Mouse (Mus musculus) heart, embryonic 16.5 days (tissue): Measurements from ENCODE around the gene Cenps. TPM values are rescaled to one million over a fixed set of nuclear protein-coding genes. Genes with fewer than 3 reads are reported as not detected.
"Not testable (repeated sequence)": the region's sequence is repeated elsewhere in the genome, so short reads cannot be mapped to it uniquely, and the experiment has no call there.

Experiments
- ATAC-seq: fragments of 200-750 bp; cut with Nextera tagmentation; replicated peaks from 2 replicates; pipeline ENCODE4 v1.8.0; 2017; ENCODE audit warnings: moderate number of reproducible peaks; ENCODE audit not compliant: insufficient read depth, low FRiP score; ENCODE audit errors: extremely low read depth
- H3K27ac ChIP-seq: fragments of 300-500 bp; sonication (generic); 2 replicates; pipeline ENCODE4 v1.5.1; 2014; ENCODE audit warnings: mild to moderate bottlenecking, low read length, control low read depth, moderate library complexity
- H3K27me3 ChIP-seq: fragments of 300-500 bp; sonication (generic); 2 replicates; pipeline ENCODE4 v1.6.1; 2014; ENCODE audit warnings: low read length, mixed read lengths; ENCODE audit not compliant: control insufficient read depth, insufficient read depth
- H3K36me3 ChIP-seq: fragments of 300-500 bp; sonication (generic); 2 replicates; pipeline ENCODE4 v1.6.1; 2014; ENCODE audit not compliant: control insufficient read depth, insufficient read depth
- H3K4me1 ChIP-seq: fragments of 300-500 bp; sonication (generic); 2 replicates; pipeline ENCODE4 v1.6.1; 2014; ENCODE audit warnings: low read length, mixed read lengths; ENCODE audit not compliant: control insufficient read depth, insufficient read depth
- H3K4me2 ChIP-seq: fragments of 300-500 bp; sonication (generic); 2 replicates; pipeline ENCODE4 v1.6.1; 2014; ENCODE audit warnings: low read depth, mild to moderate bottlenecking, control low read depth, low read length
- H3K4me3 ChIP-seq: fragments of 300-500 bp; sonication (generic); 2 replicates; pipeline ENCODE4 v1.5.1; 2014; ENCODE audit warnings: mild to moderate bottlenecking, control low read depth, low read length
- H3K9ac ChIP-seq: fragments of 300-500 bp; sonication (generic); 2 replicates; pipeline ENCODE4 v1.6.1; 2014; ENCODE audit warnings: low read length, control low read depth
- H3K9me3 ChIP-seq: fragments of 300-500 bp; sonication (generic); replicated peaks from 2 replicates; pipeline ENCODE4 v1.6.1; 2016; ENCODE audit warnings: low read length; ENCODE audit not compliant: control insufficient read depth
- WGBS: fragments of 180-500 bp; shearing (Covaris S2); extraction: QIAGEN DNeasy Blood & Tissue Kit; methylation state at CpG from one replicate; pipeline ENCODE4 v1.1.7; 2014; 5-methylcytosine and 5-hydroxymethylcytosine counted together
- polyA plus RNA-seq: library from polyadenylated mRNA; unstranded; fragments of >200 nt; fragmentation: Nextera tagmentation; extraction: Ambion mirVana; gene quantifications from 2 replicates; pipeline ENCODE4 v1.2.1, GENCODE M21; 2015

Gene Cenps
- polyA plus RNA-seq, 1 experiment from 2014 or later, result 22.8 TPM

DNA sequence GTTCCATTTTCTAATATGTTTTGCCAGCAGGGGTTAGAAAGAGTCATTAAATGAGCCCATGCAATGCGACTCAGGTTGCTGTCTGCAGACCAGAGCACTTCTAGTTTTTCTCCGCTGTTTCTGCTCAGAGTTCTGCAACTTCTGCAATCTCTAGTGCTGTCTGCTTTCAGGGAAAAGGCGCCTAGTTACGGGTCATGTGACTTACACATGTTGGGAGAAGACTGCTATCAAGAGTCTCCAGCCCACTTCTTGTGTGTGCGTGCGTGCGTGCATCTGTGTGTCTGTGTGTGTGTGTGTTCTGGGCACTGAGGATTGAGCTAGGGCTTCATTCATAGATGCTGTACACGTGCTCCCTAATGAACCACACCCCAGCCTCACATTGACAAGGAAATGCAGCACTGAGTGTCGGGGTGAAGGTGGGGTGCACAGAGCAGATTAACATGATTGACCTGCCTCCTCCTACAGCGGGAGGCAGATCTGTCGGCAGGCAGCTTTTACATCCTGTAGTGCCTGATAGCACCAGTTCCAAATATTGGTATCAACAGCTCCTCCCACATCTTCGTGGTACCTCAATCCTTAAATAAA, 17.4 kb downstream of the Cenps start:
- H3K4me2 ChIP-seq, H3K27me3 ChIP-seq, H3K4me3 ChIP-seq, ATAC-seq, H3K36me3 ChIP-seq, H3K27ac ChIP-seq, H3K9ac ChIP-seq, H3K4me1 ChIP-seq, H3K9me3 ChIP-seq: not testable (repeated sequence)
- WGBS, result 79% methylated on average over 12 of the region's 12 CpGs

DNA sequence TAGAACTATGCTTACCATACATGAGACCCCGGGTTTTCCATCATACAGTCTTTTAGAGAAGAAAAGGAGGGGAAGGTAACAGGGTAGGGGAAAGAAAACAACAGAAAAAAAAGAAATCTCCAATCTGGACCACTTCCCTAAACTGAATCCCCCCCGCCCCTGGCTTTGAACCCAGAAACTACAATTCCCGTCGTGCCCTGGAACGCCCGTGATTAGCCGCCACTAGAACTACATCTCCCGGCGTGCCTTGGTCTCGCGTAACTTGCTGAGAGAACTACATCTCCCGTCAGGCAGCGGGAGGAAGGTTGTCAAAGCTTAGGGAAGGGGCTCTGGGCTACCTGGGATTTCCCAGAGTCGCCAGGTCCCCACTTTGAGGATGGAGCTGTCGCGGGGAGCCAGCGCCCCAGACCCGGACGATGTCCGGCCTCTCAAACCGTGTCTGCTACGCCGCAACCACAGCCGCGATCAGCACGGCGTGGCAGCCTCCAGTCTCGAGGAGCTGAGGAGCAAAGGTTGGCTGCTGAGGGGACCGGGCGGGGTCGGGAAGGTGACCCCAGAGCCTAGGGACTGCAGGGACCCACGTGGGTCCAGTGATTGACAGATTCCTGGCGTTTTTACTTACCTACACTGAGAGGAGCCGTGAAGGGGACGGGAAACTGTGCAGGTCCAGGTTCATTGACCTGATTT, 33.4 kb downstream of the Cenps start, which contains the start of gene Dffa:
Gene Dffa, plus strand, starts transcription at position 272 of the 687 bp plus-strand sequence.
- peak; percentile 86 for ATAC-seq
- Histone ChIP-seq H3K27ac (peak within 1 kb of the TSS; percentile 33; the same call in 1 of the 2 replicates), H3K9me3 (no peaks in the 10 kb centered on the region), H3K9ac (peak within 1 kb of the TSS; percentile 83), H3K4me3 (peak within 1 kb of the TSS; percentile 82), H3K36me3 (0 out of 2 replicates have a peak, but pooled peaks cover under 1% of the 10 kb centered on the region), H3K4me2 (peak within 1 kb of the TSS; percentile 95), H3K4me1 (peaks cover 10% of the 10 kb centered on the region), H3K27me3 (no peaks in the 10 kb centered on the region)
- WGBS, result under 1% methylated on average over 35 of the region's 35 CpGs

DNA sequence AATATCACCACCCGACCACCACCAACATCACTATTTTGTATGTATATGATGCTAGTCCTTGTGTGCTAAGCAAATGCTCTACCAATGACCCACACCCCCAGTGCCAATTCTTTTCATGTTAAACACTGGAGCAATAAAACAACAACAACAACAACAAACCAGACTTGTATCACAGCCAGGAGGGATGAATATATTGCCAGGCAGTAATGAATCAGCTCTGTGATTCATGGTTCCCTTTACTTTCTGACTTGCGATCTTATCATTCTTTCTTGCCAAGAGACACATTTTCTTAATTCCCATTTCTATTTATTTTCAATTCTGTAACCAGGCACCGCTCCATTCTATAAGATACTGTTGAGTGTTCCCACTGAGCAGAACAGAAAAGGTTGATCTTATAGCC, 36.0 kb downstream of the Cenps start:
- H3K36me3 ChIP-seq, result no peaks in the 10 kb centered on the region
- no peak overlapping the region for H3K27ac ChIP-seq
- no peak overlapping the region for H3K9ac ChIP-seq
- H3K4me1 ChIP-seq, result peaks cover 19% of the 10 kb centered on the region
- H3K9me3 ChIP-seq, result no peaks in the 10 kb centered on the region
- ATAC-seq, result no peak
- 83% methylated on average over 3 of the region's 3 CpGs for WGBS
- no peak overlapping the region for H3K4me2 ChIP-seq
- H3K4me3 ChIP-seq, result no peak overlapping the region
- H3K27me3 ChIP-seq, result no peaks in the 10 kb centered on the region

DNA sequence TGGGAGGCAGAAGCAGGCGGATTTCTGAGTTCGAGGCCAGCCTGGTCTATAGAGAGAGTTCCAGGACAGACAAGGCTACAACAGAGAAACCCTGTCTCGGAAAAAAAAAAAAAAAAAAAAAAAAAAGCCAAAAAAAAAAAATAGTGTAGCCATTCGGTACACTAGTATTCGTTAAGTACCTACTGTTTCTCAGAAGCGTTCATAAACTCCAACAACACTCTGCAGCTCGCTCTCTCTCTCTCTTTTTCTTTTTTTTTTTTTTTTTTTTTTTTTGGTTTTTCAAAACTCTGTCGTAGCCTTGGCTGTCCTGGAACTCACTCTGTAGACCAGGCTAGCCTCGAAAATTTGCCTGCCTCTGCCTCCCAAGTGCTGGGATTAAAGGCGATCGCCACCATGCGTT, 37.0 kb downstream of the Cenps start:
- not testable (repeated sequence) for H3K27me3 ChIP-seq, H3K9ac ChIP-seq, H3K4me2 ChIP-seq, H3K9me3 ChIP-seq, H3K4me3 ChIP-seq, H3K36me3 ChIP-seq, ATAC-seq, H3K27ac ChIP-seq
- WGBS, result 84% methylated on average over 12 of the region's 12 CpGs
- H3K4me1 ChIP-seq, result peaks cover 19% of the 10 kb centered on the region

DNA sequence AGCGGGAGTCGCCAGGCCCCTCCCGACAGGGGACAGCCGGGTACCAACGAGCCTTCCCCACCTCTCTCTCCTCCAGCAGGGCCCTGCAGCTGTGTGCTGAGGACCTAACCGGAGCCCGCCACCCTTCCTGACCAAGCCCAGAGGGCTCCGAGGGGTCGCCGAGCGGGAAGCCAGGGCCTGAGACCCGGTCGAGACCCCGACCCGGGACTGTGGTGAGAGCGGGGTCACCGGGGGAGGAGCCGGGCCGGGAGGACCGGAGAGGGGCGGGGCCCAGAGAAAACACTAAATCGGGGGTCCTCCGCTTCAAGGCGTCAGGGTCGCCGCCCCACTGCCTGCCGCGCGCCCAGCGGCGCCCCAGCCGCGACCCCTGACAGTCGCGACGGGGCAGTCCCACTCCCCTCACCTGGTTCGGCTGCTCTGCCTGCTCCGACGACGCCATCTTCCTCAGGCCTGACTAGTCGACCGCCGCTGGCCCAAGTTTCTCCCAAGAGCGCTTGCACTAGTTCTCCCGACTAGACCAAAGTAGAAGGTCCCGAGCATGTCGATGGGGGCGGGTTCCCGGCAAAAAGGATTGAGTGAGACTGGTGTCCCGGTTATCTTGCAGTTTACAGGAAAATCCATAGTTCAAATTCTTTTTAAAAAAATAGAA, 37.9 kb downstream of the Cenps start, which contains the start of gene Pex14:
Gene Pex14, minus strand, starts transcription at position 508 of the 649 bp plus-strand sequence.
- Histone ChIP-seq H3K9ac (peak within 1 kb of the TSS; percentile 91), H3K4me2 (peak within 1 kb of the TSS; percentile 95), H3K4me3 (peak within 1 kb of the TSS; percentile 88), H3K4me1 (peaks cover 12% of the 10 kb centered on the region), H3K9me3 (no peaks in the 10 kb centered on the region), H3K36me3 (no peaks in the 10 kb centered on the region), H3K27me3 (no peaks in the 10 kb centered on the region), H3K27ac (peak within 1 kb of the TSS; percentile 53)
- ATAC-seq, result peak; percentile 68
- whole genome bisulfite sequencing, result under 1% methylated on average over 50 of the region's 50 CpGs

DNA sequence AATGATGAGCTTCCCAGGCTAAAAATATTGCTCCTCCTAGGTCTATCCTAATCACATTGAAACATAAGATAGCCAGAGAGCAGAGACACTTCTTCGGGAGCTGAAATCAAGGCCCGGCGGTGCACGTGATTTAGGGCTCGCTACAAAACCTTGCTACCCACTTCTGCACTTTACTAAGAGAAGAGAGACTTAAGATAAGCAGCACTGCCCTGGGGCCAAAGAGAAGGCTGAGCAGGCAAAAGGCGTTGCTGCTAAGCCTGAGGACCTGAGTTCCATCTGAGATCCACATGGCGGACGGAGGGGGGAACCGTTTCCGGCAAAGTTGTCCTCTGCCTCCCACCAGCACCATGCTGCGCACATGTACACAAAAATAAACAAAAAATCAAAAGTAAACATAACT, 38.9 kb downstream of the Cenps start:
- Histone ChIP-seq H3K9ac (peak overlapping the region; percentile 91), H3K27me3 (no peaks in the 10 kb centered on the region), H3K27ac (no peak overlapping the region), H3K4me1 (peaks cover 11% of the 10 kb centered on the region), H3K9me3 (no peaks in the 10 kb centered on the region), H3K4me3 (peak overlapping the region; percentile 88), H3K4me2 (peak overlapping the region; percentile 95), H3K36me3 (no peaks in the 10 kb centered on the region)
- 3% methylated on average over 11 of the region's 11 CpGs for WGBS
- no peak for ATAC-seq

DNA sequence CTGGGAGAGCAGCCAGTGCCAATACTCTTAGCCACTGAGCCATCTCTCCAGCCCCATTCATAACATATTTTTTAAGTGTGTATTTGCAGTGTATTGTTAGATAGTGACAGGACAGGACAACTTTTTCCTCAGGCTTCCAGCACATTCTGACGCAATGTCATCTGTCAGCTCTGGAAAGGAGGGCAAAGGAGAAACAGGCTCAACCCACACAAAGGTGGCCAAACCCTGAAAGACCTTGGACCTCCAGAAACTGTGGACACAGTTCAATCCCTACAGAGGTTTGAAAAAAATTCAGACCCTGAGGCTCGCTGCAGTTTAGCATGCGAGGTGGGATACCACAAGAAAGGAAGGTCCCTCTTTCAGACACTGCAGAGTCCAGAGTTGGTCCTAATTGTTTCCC, 39.5 kb downstream of the Cenps start:
- Histone ChIP-seq H3K27ac (no peak overlapping the region), H3K9ac (peak overlapping the region; percentile 91), H3K4me1 (peaks cover 11% of the 10 kb centered on the region), H3K4me2 (peak overlapping the region; percentile 95), H3K9me3 (no peaks in the 10 kb centered on the region), H3K36me3 (peaks cover 1% of the 10 kb centered on the region), H3K27me3 (no peaks in the 10 kb centered on the region), H3K4me3 (peak overlapping the region; percentile 88)
- WGBS, result 66% methylated on average over 3 of the region's 3 CpGs
- no peak for ATAC-seq

DNA sequence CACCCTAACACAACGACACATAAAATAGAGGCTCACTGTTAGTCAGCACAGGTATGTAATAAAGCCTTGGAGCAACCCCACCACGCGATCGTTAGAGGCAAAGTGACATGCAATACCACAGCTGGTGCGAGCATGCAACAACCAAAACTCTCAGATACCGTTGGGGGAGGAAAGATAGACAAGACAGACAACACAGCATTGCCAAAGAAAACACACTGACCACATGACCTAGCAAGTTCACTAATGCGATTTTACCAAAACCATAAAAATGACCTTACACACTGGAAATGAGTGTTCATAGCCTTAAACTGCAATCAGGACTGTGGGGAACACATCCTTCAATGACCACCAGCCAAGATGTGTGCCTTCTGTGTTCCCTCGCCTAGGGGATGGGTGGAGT, 46.1 kb downstream of the Cenps start:
- no peak overlapping the region for H3K27ac ChIP-seq
- H3K4me2 ChIP-seq, result no peak overlapping the region
- peaks cover 7% of the 10 kb centered on the region for H3K36me3 ChIP-seq
- 62% methylated on average over 8 of the region's 8 CpGs for WGBS
- 0 out of 2 replicates have a peak, but pooled peaks cover 5% of the 10 kb centered on the region for H3K4me1 ChIP-seq
- H3K27me3 ChIP-seq, result no peaks in the 10 kb centered on the region
- no peak overlapping the region for H3K9ac ChIP-seq
- no peaks in the 10 kb centered on the region for H3K9me3 ChIP-seq
- ATAC-seq, result no peak
- H3K4me3 ChIP-seq, result no peak overlapping the region

DNA sequence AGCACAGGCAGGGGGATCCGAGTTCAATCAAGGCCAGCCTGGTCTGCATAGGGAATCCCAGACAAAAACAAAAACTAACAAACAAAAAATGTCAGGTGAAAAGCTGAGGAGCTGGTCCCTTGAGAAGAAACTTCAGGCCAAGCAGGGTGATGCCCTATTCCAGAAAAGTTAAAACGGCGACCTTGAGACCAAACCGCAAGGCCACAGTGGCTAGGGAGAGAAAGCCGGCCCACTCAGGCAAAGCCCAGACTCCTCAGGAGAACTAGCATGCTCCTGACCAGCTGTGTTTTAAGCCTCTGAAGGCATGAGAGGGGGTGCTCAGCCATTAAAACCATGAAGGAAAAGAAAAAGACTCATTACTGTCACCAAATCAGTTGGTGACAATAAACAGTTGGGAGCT, 52.0 kb downstream of the Cenps start:
- 52% methylated on average over 5 of the region's 5 CpGs for WGBS
- Histone ChIP-seq H3K27ac (no peak overlapping the region), H3K9me3 (no peaks in the 10 kb centered on the region), H3K4me1 (peaks cover 17% of the 10 kb centered on the region), H3K27me3 (no peaks in the 10 kb centered on the region), H3K4me3 (no peak overlapping the region), H3K36me3 (no peaks in the 10 kb centered on the region), H3K9ac (no peak overlapping the region), H3K4me2 (no peak overlapping the region)
- no peak for ATAC-seq
